Mouse (Mus musculus) layer of hippocampus, adult 8-10 months (tissue): ENCODE measurements around the gene Gsc2. TPM values are rescaled to one million over a fixed set of nuclear protein-coding genes. Genes with fewer than 3 reads are reported as not detected.
"Not testable (repeated sequence)": the region's sequence is repeated elsewhere in the genome, so short reads cannot be mapped to it uniquely, and the experiment has no call there.

Source experiments
- DNase-seq, 2 experiments: peaks; one replicate each; pipeline ENCODE4 v3.0.0; 2022; ENCODE audit warnings: low spot score in 2 of 2
- total RNA-seq, 4 experiments: library from RNA; stranded (reverse); gene quantifications; 2 replicates each; pipeline ENCODE4 v1.2.4; 2022

The Gsc2 gene
- not detected for total RNA-seq

DNA sequence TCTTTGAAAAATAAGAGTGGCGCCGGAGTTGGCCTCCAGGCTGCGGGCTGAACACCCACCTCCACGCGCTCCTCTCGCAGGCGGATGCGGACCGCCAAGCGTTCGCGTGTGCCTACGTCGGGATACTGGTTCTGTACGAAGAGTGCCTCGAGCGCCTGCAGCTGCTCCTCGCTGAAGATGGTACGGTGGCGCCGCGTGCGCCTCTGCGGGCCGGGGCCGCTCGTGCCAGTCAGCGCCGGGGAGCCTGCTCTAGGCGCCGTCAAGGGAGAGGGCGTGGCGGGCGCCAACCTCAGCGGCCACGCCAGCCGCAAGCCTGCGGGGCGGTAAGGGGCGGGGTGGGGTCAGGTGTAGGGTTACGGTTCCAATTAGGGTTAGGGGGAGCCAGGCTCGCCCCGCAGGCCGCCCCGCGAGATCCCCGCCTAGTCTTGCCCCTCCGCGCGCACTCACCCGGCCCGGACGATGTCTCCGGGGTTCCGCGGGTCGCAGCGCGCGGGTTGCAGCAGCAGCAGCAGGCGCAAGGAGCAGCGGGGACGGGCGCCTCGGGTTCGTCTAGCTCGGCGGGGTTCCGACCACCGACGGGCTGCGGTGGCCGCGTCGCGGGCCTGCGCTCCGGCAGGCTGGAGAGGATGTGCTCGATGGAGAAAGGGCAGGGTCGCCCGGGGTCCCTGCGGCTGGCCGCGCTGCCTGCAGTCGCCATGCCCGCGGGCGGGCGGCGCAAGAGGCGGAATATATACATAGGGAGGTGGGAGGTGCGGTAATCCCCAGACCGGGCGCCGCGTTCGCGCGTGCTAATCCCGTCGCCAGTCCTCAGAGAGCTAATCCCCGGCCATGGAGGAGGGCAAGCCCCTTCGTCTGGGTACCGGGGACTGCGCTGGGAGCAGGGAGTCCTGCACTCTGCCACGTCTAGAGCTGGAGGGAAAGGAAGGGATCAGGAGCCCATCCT lies at the start of gene Gsc2:
Gsc2 (minus strand) TSS at position 753 of the 943 bp plus-strand sequence.
- DNase-seq = no peak

DNA sequence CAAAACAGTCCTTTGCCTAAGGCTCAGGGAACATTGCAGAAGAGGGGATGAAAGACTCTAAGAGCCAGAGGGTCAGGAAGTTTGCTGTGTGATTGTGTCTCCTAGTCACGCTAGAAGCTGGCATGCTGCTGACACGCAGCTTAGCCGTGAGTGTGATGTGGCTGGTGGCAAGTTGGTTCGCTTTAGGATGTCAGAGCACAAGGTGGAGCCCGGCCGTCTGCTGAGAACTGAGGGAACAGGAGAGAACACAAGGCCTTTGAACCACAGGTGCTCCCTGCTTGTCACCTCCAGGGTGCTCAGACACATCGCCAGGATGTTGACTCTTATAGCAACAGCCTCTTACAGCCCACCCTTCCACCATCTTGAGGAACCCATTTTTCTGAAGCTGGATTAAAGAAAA lies 47.2 kb upstream of the Gsc2 start:
- DNase-seq = no peak

DNA sequence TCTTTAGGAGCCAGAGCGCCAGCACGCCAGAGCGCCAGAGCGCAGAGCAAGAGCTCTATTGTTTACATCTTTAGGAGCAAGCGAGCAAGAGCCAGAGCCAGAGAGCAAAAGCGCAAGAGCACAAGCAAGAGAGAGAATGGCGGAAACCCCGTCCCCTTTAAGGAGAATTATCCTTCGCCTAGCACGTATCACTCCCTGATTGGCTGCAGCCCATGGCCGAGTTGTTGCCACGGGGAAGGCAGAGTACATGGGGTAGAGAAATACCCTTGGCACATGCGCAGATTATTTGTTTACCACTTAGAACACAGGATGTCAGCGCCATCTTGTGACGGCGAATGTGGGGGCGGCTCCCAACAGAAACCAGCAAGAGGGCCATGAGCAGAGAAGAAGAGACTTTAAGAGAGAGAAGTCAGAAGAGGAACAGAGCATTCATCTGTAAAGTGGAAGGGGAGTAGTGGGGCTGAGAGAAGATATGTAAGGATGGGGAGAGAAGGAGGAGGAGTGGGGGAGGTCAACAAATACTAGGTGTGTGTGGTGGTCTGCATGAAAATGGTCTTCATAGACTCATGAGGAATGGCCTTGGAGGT lies 41.3 kb upstream of the Gsc2 start:
- DNase-seq = not testable (repeated sequence)

- no peak for DNase-seq
These were observed 36.8 kb upstream of the Gsc2 start for GRCm38 (mm10) chr16:17951618-17952017.

DNA sequence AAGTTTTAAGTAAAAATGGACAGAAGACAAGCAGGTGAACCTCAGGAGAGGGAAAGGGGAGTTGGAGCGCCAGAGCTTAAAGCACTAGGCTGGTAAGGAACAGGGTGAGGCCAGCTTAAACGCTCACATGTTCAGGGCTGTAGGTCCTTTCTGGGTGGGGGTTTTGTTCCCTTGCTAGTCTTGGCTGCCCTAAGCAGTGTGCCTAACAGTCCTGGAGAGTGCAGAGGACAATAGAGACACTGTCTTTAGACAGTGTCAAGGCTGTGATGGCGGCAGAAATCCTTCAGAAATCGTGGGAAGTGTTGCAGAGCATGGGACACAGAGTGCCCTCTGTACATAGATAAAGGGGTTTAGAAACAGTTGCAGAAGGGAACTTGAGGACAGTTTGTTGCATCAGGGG lies 35.2 kb upstream of the Gsc2 start:
- no peak for DNase-seq

DNA sequence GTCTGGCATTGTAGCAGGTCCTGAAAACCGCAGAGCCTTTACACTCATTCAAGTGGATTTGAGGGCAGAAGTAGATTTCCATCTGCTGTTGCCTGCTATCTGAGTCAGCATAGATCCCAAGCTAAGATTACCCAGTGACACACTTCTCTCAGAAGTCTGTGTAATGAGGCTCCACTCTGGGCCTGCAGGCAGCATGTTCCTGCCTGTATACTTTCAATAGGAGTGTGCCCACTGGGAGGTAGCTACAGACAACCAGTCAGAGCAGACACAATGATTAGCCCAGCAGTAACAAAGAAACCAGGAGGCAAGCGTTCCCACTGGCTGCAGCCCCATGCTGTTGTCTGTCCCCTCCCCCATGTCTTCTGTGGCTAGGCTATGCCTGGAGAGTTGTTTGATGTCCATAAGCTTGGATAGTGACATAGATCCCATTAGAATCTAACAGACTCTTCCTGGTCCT lies 34.6 kb upstream of the Gsc2 start:
- no peak for DNase-seq

- no peak for DNase-seq
These were observed 30.4 kb upstream of the Gsc2 start for GRCm38 (mm10) chr16:17945081-17945831.

DNA sequence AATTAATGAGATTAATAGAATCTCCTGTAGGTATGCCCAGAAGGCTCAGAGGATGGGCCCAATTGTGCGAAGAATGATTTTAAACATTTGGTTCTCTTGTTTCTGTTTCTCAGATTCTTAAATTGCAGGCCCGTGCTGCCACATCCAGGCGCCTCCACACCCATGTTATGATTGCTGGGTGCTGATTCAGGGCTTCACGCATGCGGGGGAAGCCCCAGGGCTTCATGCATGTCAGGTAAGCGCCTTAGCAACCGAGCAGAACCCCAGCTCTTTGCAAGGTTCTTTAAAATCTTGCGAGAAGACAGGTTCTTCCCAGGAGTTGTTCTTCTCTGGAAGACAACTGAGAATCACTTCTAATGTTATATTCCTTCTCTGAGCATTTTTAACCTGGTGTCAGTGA lies 28.6 kb upstream of the Gsc2 start:
- DNase-seq = no peak

GRCm38 (mm10) chr16:17939255-17939751 lies 24.4 kb upstream of the Gsc2 start:
- no peak for DNase-seq

DNA sequence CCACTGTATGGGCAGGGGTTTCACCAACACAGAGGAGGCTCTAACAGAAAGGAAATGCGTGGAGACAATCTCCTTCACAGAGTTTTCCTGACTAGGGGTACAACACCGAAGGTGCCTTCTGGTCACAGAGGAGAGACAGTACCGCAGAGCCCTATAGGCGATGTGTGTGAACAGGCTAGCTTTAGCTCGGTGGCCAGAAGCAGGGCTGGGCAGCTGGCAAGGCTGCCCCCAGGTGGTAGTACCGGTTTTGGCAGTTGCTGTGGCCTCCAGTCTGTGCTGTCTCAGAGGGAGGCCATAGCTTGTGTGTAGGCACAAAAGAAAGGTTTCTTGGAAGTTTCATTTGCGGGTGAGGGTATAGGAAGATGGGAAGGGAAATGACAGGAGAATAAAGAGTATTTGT lies 24.0 kb upstream of the Gsc2 start:
- DNase-seq = no peak

- no peak for DNase-seq
These were observed 23.3 kb upstream of the Gsc2 start for GRCm38 (mm10) chr16:17938187-17938586.

- no peak for DNase-seq
These were observed 21.9 kb upstream of the Gsc2 start for GRCm38 (mm10) chr16:17936776-17937175.

- no peak for DNase-seq
These were observed 19.6 kb upstream of the Gsc2 start for GRCm38 (mm10) chr16:17934445-17934910.

- DNase-seq = no peak
These were observed 19.0 kb upstream of the Gsc2 start for GRCm38 (mm10) chr16:17933594-17934444.

GRCm38 (mm10) chr16:17931906-17932460 lies 17.1 kb upstream of the Gsc2 start:
- DNase-seq = no peak

DNA sequence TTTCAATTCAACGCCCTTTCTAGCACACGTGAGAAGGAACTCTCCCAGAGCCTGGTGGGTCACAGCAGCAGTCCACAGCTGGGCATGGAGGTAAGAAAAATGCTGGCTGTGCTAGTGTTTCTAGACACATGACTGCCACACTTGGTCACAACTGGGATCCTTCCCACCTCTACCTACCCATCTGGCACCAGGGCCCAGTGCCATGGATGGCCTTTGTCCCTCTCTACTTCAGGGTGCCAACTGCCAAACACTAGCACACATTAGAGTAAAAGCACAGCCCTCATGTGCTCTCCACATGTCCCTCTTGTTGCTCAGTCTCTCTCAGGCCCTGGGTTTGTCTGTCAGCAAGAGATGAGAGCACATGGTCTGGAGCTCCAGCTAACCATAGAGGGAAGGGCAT lies 14.8 kb upstream of the Gsc2 start:
- DNase-seq = no peak

- DNase-seq = no peak
These were observed 14.4 kb upstream of the Gsc2 start for GRCm38 (mm10) chr16:17929211-17929610.

GRCm38 (mm10) chr16:17928627-17929104 lies 13.8 kb upstream of the Gsc2 start:
- DNase-seq = peak; percentile 45 to 56

DNA sequence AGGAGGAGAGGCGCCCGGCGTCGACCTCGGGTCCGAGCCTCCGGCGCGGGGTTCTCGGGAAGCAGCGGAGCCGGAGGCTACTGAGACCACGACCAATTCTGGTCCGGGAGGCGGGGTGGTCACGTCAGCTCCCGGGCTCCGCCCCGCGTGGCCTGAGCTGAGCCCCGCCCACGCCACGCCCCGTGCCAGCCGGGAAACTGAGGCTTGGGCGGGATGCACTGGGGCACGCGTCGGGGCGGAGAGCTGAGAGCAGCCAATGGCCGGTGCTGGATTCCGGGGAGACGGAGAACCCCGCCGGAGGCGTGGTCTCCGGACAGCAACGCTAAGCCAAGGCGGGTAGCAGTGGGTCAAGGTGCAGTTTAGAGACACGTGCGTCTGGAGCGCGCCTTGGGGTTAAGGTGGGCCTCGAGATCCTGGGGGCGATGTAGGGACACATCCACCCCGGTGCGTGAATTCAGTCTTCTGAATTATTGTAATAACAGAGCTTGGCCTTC lies 13.3 kb upstream of the Gsc2 start, which contains the start of gene Slc25a1:
Slc25a1 (minus strand) TSS at position 133 of the 494 bp plus-strand sequence.
- DNase-seq = peak; percentile 75 to 78
